Mouse (Mus musculus): Measurements from ENCODE around the gene Gm20388. TPM values are rescaled to one million over a fixed set of nuclear protein-coding genes. Genes with fewer than 3 reads are reported as not detected.
"Not testable (repeated sequence)": the region's sequence is repeated elsewhere in the genome, so short reads cannot be mapped to it uniquely, and the experiment has no call there.

The Gm20388 gene
- polyA plus RNA-seq, 1 experiment: 18.7 TPM

DNA sequence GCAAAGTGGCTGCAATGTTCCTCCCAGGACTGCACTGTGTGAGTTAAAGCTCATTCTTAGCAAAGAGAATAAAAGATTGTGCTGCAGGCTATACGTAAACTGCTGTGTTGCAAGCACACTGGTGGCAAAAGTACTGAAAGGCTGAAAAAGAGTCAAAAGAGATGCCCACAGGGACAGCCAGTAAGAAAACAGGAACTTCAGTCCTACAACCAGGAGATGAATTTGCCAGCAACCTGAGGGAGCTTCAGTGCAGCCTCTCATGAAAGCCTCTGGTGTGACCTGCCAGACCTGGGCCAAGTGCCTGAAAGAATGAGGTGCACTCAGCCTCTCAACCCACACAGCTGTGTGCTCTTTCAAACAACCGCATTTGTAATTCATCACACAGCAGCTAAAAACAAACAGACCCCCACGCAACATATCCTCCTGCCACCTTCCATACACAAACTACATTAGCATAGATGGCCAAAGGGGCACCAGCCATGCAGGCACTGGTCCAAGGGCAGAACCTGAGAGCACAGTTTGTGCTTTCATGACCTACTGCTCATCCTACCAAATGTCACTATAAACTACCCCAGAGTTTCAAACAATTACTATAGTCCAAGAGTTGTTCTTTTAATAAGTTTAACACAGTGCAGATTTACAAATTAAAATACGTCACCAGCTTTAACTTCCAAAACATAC lies 3108.0 kb downstream of the Gm20388 start:
- H3K27me3 ChIP-seq (ENCODE audit: control insufficient read depth, insufficient read depth, low read length): no peaks in the 10 kb centered on the region
- peak overlapping the region; percentile 4; the same call in 1 of the 2 replicates for H3K27ac ChIP-seq (ENCODE audit: insufficient read depth, low read length)
- WGBS: 46% methylated on average over 4 of the region's 4 CpGs
- H3K4me3 ChIP-seq (replicated peaks; ENCODE audit: insufficient read depth, low read depth, low read length): no peak overlapping the region
- peaks cover 36% of the 10 kb centered on the region for H3K4me1 ChIP-seq (ENCODE audit: control insufficient read depth, insufficient read depth, low read length)
- TF ChIP-seq POLR2A (IDR thresholded peaks at IDR 0.05; ENCODE audit: borderline replicate concordance, insufficient read depth, low read length) (no peak), CTCF (IDR thresholded peaks at IDR 0.05; ENCODE audit: borderline replicate concordance, insufficient read depth, low read depth, low read length) (no peak)
- DNase-seq: peak in 1 of 2 experiments; percentile 27

DNA sequence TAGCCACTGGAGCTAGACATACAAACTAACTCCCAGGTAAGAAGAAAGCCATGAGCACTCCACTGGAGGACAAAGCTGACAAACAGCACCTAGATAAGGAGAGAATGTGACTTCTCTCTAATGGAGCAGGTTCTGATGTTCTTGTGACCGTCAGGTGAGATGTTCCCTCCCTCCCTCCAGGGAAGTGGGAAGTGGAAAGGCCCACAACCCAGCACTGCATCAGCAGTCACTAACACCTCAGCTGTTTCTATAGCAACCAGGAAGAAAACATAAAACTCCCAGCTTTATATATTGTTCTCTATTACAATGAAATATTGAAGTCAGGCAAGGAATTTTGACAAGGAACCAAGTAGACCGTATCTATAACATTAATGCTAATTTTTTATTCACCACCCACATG lies 3109.4 kb downstream of the Gm20388 start:
- Histone ChIP-seq H3K4me1 (ENCODE audit: control insufficient read depth, insufficient read depth, low read length) (peaks cover 26% of the 10 kb centered on the region), H3K4me3 (replicated peaks; ENCODE audit: insufficient read depth, low read depth, low read length) (no peak overlapping the region), H3K27ac (ENCODE audit: insufficient read depth, low read length) (no peak overlapping the region), H3K27me3 (ENCODE audit: control insufficient read depth, insufficient read depth, low read length) (no peaks in the 10 kb centered on the region)
- TF ChIP-seq POLR2A (IDR thresholded peaks at IDR 0.05; ENCODE audit: borderline replicate concordance, insufficient read depth, low read length) (no peak), CTCF (IDR thresholded peaks at IDR 0.05; ENCODE audit: borderline replicate concordance, insufficient read depth, low read depth, low read length) (no peak)
- DNase-seq: no peak
- WGBS: 62% methylated on average over 2 of the region's 2 CpGs

DNA sequence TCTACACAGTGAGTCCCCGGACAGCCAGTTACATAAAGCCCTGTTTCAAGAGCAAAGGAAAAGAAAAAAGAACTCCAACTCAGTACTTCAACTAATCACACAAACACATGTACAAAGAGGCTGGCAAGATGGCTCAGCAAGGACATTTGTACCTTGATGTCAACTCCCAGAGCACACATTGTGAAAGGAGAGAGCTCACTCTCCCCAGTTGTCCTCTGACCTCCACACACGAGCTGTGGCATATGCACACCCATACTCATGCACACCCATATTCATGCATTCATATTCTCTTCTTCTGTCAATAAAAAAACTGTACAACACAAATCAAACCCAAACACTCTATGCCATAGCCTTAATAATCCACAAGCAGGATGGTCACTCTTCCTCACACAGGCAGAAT lies 3110.2 kb downstream of the Gm20388 start:
- Histone ChIP-seq H3K4me1 (ENCODE audit: control insufficient read depth, insufficient read depth, low read length) (peaks cover 26% of the 10 kb centered on the region), H3K4me3 (replicated peaks; ENCODE audit: insufficient read depth, low read depth, low read length) (no peak overlapping the region), H3K27me3 (ENCODE audit: control insufficient read depth, insufficient read depth, low read length) (no peaks in the 10 kb centered on the region), H3K27ac (ENCODE audit: insufficient read depth, low read length) (no peak overlapping the region)
- no peak for DNase-seq
- TF ChIP-seq POLR2A (IDR thresholded peaks at IDR 0.05; ENCODE audit: borderline replicate concordance, insufficient read depth, low read length) (no peak), CTCF (IDR thresholded peaks at IDR 0.05; ENCODE audit: borderline replicate concordance, insufficient read depth, low read depth, low read length) (no peak)
- 47% methylated on average over 2 of the region's 2 CpGs for WGBS

DNA sequence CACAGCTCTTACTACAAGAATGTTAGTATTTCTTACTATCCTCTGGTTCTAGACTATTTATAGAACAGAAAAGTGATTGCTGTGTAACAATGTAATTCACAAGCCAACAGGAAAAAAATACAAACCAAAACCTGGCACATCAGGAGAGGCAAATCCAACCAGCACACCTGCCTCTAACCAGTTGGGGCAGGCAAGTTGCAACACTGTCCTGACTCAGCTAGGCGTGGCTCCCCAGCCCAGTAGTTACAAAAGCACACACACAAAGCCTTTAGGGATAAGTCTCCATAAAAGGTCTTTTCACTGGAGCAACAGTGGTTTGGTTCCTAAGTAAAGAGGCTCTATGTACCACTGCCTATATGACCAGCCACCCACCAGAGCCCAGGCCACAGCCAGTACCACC lies 3110.6 kb downstream of the Gm20388 start:
- H3K4me1 ChIP-seq (ENCODE audit: control insufficient read depth, insufficient read depth, low read length): peaks cover 22% of the 10 kb centered on the region
- TF ChIP-seq CTCF (IDR thresholded peaks at IDR 0.05; ENCODE audit: borderline replicate concordance, insufficient read depth, low read depth, low read length) (no peak), POLR2A (IDR thresholded peaks at IDR 0.05; ENCODE audit: borderline replicate concordance, insufficient read depth, low read length) (no peak)
- 74% methylated on average over 1 of the region's 1 CpGs for WGBS
- no peak overlapping the region for H3K27ac ChIP-seq (ENCODE audit: insufficient read depth, low read length)
- no peak overlapping the region for H3K4me3 ChIP-seq (replicated peaks; ENCODE audit: insufficient read depth, low read depth, low read length)
- H3K27me3 ChIP-seq (ENCODE audit: control insufficient read depth, insufficient read depth, low read length): no peaks in the 10 kb centered on the region
- DNase-seq: no peak

GRCm38 (mm10) chr8:123022727-123023126 lies 3112.1 kb downstream of the Gm20388 start:
- H3K27me3 ChIP-seq (ENCODE audit: control insufficient read depth, insufficient read depth, low read length): no peaks in the 10 kb centered on the region
- H3K4me3 ChIP-seq (replicated peaks; ENCODE audit: insufficient read depth, low read depth, low read length): no peak overlapping the region
- 65% methylated on average over 3 of the region's 3 CpGs for WGBS
- H3K27ac ChIP-seq (ENCODE audit: insufficient read depth, low read length): no peak overlapping the region
- TF ChIP-seq CTCF (IDR thresholded peaks at IDR 0.05; ENCODE audit: borderline replicate concordance, insufficient read depth, low read depth, low read length) (no peak), POLR2A (IDR thresholded peaks at IDR 0.05; ENCODE audit: borderline replicate concordance, insufficient read depth, low read length) (no peak)
- H3K4me1 ChIP-seq (ENCODE audit: control insufficient read depth, insufficient read depth, low read length): peaks cover 20% of the 10 kb centered on the region
- no peak for DNase-seq

DNA sequence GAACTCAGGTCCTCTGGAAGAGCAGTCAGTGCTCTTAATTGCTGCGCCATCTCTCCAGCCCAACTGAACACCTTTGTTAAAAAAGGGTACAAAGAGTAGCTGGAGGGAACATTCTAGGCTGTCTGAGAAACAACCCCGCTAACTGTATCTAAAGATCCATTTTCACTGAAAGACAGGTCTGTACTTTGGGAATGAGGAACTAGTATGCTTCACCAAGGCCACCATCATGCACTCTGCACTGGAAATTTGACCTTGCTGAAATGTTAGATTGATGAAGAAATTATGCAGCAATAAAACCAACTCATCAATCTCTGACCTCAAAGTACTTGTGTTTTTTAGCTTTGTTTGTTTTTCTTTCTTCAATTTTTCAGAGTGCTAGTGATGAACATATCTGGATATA lies 3113.6 kb downstream of the Gm20388 start:
- Histone ChIP-seq H3K27ac (ENCODE audit: insufficient read depth, low read length) (no peak overlapping the region), H3K4me3 (replicated peaks; ENCODE audit: insufficient read depth, low read depth, low read length) (no peak overlapping the region), H3K27me3 (ENCODE audit: control insufficient read depth, insufficient read depth, low read length) (no peaks in the 10 kb centered on the region), H3K4me1 (ENCODE audit: control insufficient read depth, insufficient read depth, low read length) (peaks cover 9% of the 10 kb centered on the region)
- TF ChIP-seq POLR2A (IDR thresholded peaks at IDR 0.05; ENCODE audit: borderline replicate concordance, insufficient read depth, low read length) (no peak), CTCF (IDR thresholded peaks at IDR 0.05; ENCODE audit: borderline replicate concordance, insufficient read depth, low read depth, low read length) (no peak)
- 99% methylated on average over 2 of the region's 2 CpGs for WGBS
- DNase-seq: no peak

GRCm38 (mm10) chr8:123025951-123026351 lies 3115.3 kb downstream of the Gm20388 start:
- H3K27ac ChIP-seq (ENCODE audit: insufficient read depth, low read length): no peak overlapping the region
- DNase-seq: no peak
- WGBS: 78% methylated on average over 3 of the region's 3 CpGs
- no peak overlapping the region for H3K4me3 ChIP-seq (replicated peaks; ENCODE audit: insufficient read depth, low read depth, low read length)
- peaks cover 12% of the 10 kb centered on the region for H3K4me1 ChIP-seq (ENCODE audit: control insufficient read depth, insufficient read depth, low read length)
- H3K27me3 ChIP-seq (ENCODE audit: control insufficient read depth, insufficient read depth, low read length): no peaks in the 10 kb centered on the region
- TF ChIP-seq CTCF (IDR thresholded peaks at IDR 0.05; ENCODE audit: borderline replicate concordance, insufficient read depth, low read depth, low read length): no peak
- no peak for TF ChIP-seq POLR2A (IDR thresholded peaks at IDR 0.05; ENCODE audit: borderline replicate concordance, insufficient read depth, low read length)

DNA sequence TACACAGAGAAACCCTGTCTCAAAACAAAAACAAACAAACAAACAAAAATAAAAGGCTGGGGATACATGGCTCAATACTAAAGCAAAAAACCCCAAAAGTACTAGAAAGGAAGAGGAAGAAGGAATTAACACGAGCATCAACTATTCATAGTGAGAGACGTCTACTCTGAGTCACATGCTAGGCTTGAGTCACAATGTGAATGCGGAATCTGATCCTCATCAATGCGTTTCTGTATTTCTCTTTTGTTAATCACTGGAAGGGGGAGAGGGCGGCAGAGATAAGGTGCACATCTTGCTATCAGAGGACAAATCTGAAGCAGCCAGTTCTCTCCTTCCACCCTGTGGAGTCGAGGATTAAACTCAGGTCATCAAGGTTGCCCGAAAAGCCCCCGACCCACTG lies 3117.1 kb downstream of the Gm20388 start:
- Histone ChIP-seq H3K4me1 (ENCODE audit: control insufficient read depth, insufficient read depth, low read length) (peaks cover 6% of the 10 kb centered on the region; the same call in 1 of the 2 replicates), H3K27me3 (ENCODE audit: control insufficient read depth, insufficient read depth, low read length) (no peaks in the 10 kb centered on the region), H3K4me3 (replicated peaks; ENCODE audit: insufficient read depth, low read depth, low read length) (no peak overlapping the region), H3K27ac (ENCODE audit: insufficient read depth, low read length) (no peak overlapping the region)
- WGBS: 82% methylated on average over 8 of the region's 8 CpGs
- DNase-seq: no peak
- no peak for TF ChIP-seq POLR2A (IDR thresholded peaks at IDR 0.05; ENCODE audit: borderline replicate concordance, insufficient read depth, low read length)
- no peak for TF ChIP-seq CTCF (IDR thresholded peaks at IDR 0.05; ENCODE audit: borderline replicate concordance, insufficient read depth, low read depth, low read length)

DNA sequence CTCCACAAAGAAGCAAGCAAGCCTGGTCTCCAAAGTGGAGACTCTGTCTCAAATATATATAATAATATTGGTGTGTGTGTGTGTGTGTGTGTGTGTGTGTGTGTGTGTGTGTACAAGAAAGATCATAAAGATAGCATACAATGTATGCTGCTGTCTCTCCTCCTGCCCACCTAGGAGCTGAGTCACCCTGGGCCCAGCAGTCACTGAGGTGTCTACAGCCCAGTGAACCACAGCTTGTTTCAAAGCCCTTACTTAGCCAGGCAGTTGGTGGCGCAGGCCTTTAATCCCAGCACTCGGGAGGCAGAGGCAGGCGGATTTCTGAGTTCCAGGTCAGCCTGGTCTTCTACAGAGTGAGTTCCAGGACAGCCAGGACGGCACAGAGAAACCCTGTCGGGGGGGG lies 3119.4 kb downstream of the Gm20388 start:
- H3K4me1 ChIP-seq (ENCODE audit: control insufficient read depth, insufficient read depth, low read length); H3K4me3 ChIP-seq (replicated peaks; ENCODE audit: insufficient read depth, low read depth, low read length); H3K27me3 ChIP-seq (ENCODE audit: control insufficient read depth, insufficient read depth, low read length); H3K27ac ChIP-seq (ENCODE audit: insufficient read depth, low read length); DNase-seq: not testable (repeated sequence)
- 52% methylated on average over 5 of the region's 5 CpGs for WGBS
